ENCODE assay signal across 8 mouse cellular contexts in genomic region chr1:131246433-131247395, GRCm38 (mm10). TPM values are rescaled to one million over a fixed set of nuclear protein-coding genes. Genes with fewer than 3 reads are reported as not detected.
DNase-seq lines count a peak whose midpoint lies in the region; ATAC-seq and TF ChIP-seq lines count a peak whose summit lies in the region.

No protein-coding gene starts in this region.

- ATAC-seq in heart, embryonic 11.5 days (replicated peaks; ENCODE audit: insufficient number of reproducible peaks, low FRiP score, low TSS enrichment): no peak; the same call in 1 of the 2 replicates
- peak; percentile 56; the same call in 1 of the 2 replicates for ATAC-seq in lung, embryonic 15.5 days (ENCODE audit: borderline replicate concordance, extremely low read depth, low FRiP score, low TSS enrichment)

- no peak overlapping the region for H3K4me3 ChIP-seq in spleen, adult 2 months (ENCODE audit: extremely low read depth, insufficient read depth, insufficient read length)
- 0 out of 2 replicates have a peak overlapping the region, but pooled peaks have one; percentile 0 for H3K4me3 ChIP-seq in heart, embryonic 11.5 days (ENCODE audit: low read depth, low read length)
- H3K4me3 ChIP-seq in lung, embryonic 15.5 days: peak overlapping the region; percentile 22

- no peak overlapping the region for H3K27ac ChIP-seq in spleen, adult 2 months (ENCODE audit: insufficient read depth, low read length)
- H3K27ac ChIP-seq in heart, embryonic 11.5 days (ENCODE audit: low read depth, low read length): peak overlapping the region; percentile 41; the same call in 1 of the 2 replicates
- H3K27ac ChIP-seq in lung, embryonic 15.5 days: peak overlapping the region; percentile 54

- peak; percentile 24; the same call in 1 of the 2 replicates for TF ChIP-seq CTCF in spleen, adult 2 months (IDR thresholded peaks at IDR 0.05; ENCODE audit: extremely low read depth, insufficient read depth, insufficient read length, insufficient replicate concordance)

- peaks cover 12% of the 10 kb centered on the region for H3K4me1 ChIP-seq in spleen, adult 2 months (ENCODE audit: control insufficient read depth, insufficient read depth, insufficient read length)
- H3K4me1 ChIP-seq in heart, embryonic 11.5 days (ENCODE audit: control insufficient read depth, insufficient read depth, low read length): peaks cover 48% of the 10 kb centered on the region
- peaks cover 47% of the 10 kb centered on the region for H3K4me1 ChIP-seq in lung, embryonic 15.5 days

- H3K9ac ChIP-seq in heart, embryonic 11.5 days (ENCODE audit: low read depth, low read length): no peak overlapping the region
- H3K9ac ChIP-seq in lung, embryonic 15.5 days: peak overlapping the region; percentile 20; the same call in 1 of the 2 replicates

- no peak for DNase-seq in spleen, adult 2 months (ENCODE audit: low read depth in 1 of 2, low spot score in 2 of 2)
- DNase-seq in spleen, postnatal 4 days (ENCODE audit: low spot score in 2 of 2): no peak
- DNase-seq in cerebellum, adult 9-11 months: peak; percentile 62
- peak; percentile 72 for DNase-seq in kidney, postnatal 10 days
- peak; percentile 42 for DNase-seq in right cerebral cortex, postnatal 25 days
- no peak for DNase-seq in testis, postnatal 10 days (ENCODE audit: low spot score)

- H3K27me3 ChIP-seq in spleen, adult 2 months (ENCODE audit: control insufficient read depth, insufficient read depth, low read length): peaks cover 10% of the 10 kb centered on the region
- peaks cover 14% of the 10 kb centered on the region for H3K27me3 ChIP-seq in heart, embryonic 11.5 days (ENCODE audit: control insufficient read depth, insufficient read depth, low read length)
- H3K27me3 ChIP-seq in lung, embryonic 15.5 days: peaks cover 37% of the 10 kb centered on the region

- H3K36me3 ChIP-seq in spleen, adult 2 months (ENCODE audit: control insufficient read depth, insufficient read depth, low read length): no peaks in the 10 kb centered on the region
- H3K36me3 ChIP-seq in heart, embryonic 11.5 days (ENCODE audit: control insufficient read depth, insufficient read depth, low read length): no peaks in the 10 kb centered on the region
- no peaks in the 10 kb centered on the region for H3K36me3 ChIP-seq in lung, embryonic 15.5 days

- peak overlapping the region; percentile 97 for H3K4me2 ChIP-seq in heart, embryonic 11.5 days
- H3K4me2 ChIP-seq in lung, embryonic 15.5 days: peak overlapping the region; percentile 94

- 12% methylated on average over 7 of the region's 7 CpGs for WGBS in spleen, adult 2 months
- 3% methylated on average over 7 of the region's 7 CpGs for WGBS in heart, embryonic 11.5 days (ENCODE audit: insufficient replicate concordance)
- 4% methylated on average over 7 of the region's 7 CpGs for WGBS in lung, embryonic 15.5 days

- no peak for TF ChIP-seq POLR2A in spleen, adult 2 months (IDR thresholded peaks at IDR 0.05; ENCODE audit: low read depth, low read length)

- H3K9me3 ChIP-seq in heart, embryonic 11.5 days (replicated peaks; ENCODE audit: control insufficient read depth, low read length): no peaks in the 10 kb centered on the region
- H3K9me3 ChIP-seq in lung, embryonic 15.5 days: no peaks in the 10 kb centered on the region

RNA-seq across cellular contexts. Expression of gene Rassf5, which starts 1.7 kb away (rescaled TPM):
- polyA plus RNA-seq in spleen, adult 2 months (2012; rRNA removed): 37.3 and 40.4 TPM in 2 replicates
- polyA plus RNA-seq in heart, embryonic 11.5 days (2014; fragmentation: Nextera tagmentation; extraction: Ambion mirVana): 38.1 and 39.1 TPM in 2 replicates
- 4.2 and 6.5 TPM in 2 replicates for polyA plus RNA-seq in lung, embryonic 15.5 days (2015; fragmentation: Nextera tagmentation; extraction: Ambion mirVana)

RNA-seq across cellular contexts. Expression of gene Ikbke, which starts 32.7 kb away (rescaled TPM):
- polyA plus RNA-seq in spleen, adult 2 months (2012; rRNA removed): 42.8 and 51.0 TPM in 2 replicates
- 1.3 and 2.4 TPM in 2 replicates for polyA plus RNA-seq in heart, embryonic 11.5 days (2014; fragmentation: Nextera tagmentation; extraction: Ambion mirVana)
- 2.9 and 4.0 TPM in 2 replicates for polyA plus RNA-seq in lung, embryonic 15.5 days (2015; fragmentation: Nextera tagmentation; extraction: Ambion mirVana)

Comparison
In these comparisons a context has a peak if more than half of its experiments do, and no peak if none do; other contexts are left out.
1. DNase-seq: peak in cerebellum, adult 9-11 months (single experiment), kidney, postnatal 10 days (single experiment) and right cerebral cortex, postnatal 25 days (single experiment); none in spleen, adult 2 months (0 of 2), spleen, postnatal 4 days (0 of 2) and testis, postnatal 10 days (single experiment).